Mouse (Mus musculus) thymus, adult 2 months (tissue): Measurements from ENCODE around the gene Zfhx3.

ENCODE experiments used
- CTCF ChIP-seq: fragments of 200-500 bp; IDR thresholded peaks from 2 replicates; pipeline ENCODE4 v1.5.1; 2012; ENCODE audit warnings: mild to moderate bottlenecking, control low read depth, low read length, moderate library complexity, borderline replicate concordance; ENCODE audit not compliant: control insufficient read depth, poor library complexity, insufficient read depth; ENCODE audit errors: extremely low read depth
- POLR2A ChIP-seq: fragments of 200-500 bp; IDR thresholded peaks from 2 replicates; pipeline ENCODE4 v1.6.1; 2012; ENCODE audit warnings: mild to moderate bottlenecking, low read length, control low read depth, moderate library complexity; ENCODE audit not compliant: control insufficient read depth, poor library complexity, insufficient read depth; ENCODE audit errors: extremely low read depth

GRCm38 (mm10) chr8:108387160-108387912 is 444.9 kb downstream of the Zfhx3 start:
- no peak for TF ChIP-seq CTCF
- no peak for TF ChIP-seq POLR2A
